Mouse (Mus musculus): ENCODE measurements at regions not wholly inside any gene's neighbourhood (a gene's known extent, or its start where the extent isn't known, plus 50 kb on each side); places are given as distances from the start of the nearest gene placed in this dataset.

DNA sequence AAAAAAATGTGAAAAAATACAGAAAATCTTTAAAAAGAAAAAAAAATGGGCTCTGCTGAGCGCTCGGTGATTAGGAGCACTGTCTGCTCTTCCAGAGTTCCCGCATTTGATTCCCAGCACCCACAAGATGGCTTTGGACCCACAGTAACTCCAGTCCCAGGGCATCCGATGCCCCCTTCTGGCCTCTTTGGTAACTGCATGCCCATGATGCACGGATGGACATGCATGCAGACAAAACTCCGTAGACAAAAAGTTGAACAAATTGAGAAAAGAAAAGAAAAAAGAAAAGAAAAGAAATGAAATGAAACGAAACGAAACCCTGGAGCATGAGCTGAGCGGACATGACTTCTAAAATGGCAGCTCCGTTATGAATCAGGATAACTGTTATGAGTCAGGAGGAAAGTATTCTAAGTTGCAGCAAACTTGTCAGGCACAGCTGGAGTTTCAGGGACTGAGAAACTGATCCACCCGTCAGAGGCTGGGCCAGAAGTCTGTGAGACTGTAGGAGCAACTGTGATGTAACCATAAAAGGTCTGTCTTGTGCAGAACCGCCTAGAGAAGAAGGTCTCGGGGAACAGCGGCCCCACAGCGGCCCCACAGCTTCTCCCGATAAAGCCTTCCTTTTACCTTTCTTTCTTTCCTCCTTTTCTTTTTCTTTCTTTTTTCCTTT lies 102.3 kb upstream of the Ubr2 start:
- H3K36me3 ChIP-seq (ENCODE audit: control insufficient read depth, insufficient read depth, low read length) = no peaks in the 10 kb centered on the region
- H3K4me1 ChIP-seq (ENCODE audit: control insufficient read depth, insufficient read depth, low read length) = no peaks in the 10 kb centered on the region
- no peak overlapping the region for H3K4me3 ChIP-seq (ENCODE audit: low read depth, low read length)
- no peak overlapping the region for H3K9ac ChIP-seq (ENCODE audit: low read depth, low read length)
- 85% methylated on average over 16 of the region's 16 CpGs for WGBS (ENCODE audit: insufficient replicate concordance)
- no peak overlapping the region for H3K4me2 ChIP-seq
- no peaks in the 10 kb centered on the region for H3K9me3 ChIP-seq (replicated peaks; ENCODE audit: control insufficient read depth, low read length)
- no peak overlapping the region for H3K27ac ChIP-seq (ENCODE audit: low read depth, low read length)
- H3K27me3 ChIP-seq (ENCODE audit: control insufficient read depth, insufficient read depth, low read length) = no peaks in the 10 kb centered on the region
- ATAC-seq (replicated peaks; ENCODE audit: insufficient number of reproducible peaks, low FRiP score, low TSS enrichment) = no peak

DNA sequence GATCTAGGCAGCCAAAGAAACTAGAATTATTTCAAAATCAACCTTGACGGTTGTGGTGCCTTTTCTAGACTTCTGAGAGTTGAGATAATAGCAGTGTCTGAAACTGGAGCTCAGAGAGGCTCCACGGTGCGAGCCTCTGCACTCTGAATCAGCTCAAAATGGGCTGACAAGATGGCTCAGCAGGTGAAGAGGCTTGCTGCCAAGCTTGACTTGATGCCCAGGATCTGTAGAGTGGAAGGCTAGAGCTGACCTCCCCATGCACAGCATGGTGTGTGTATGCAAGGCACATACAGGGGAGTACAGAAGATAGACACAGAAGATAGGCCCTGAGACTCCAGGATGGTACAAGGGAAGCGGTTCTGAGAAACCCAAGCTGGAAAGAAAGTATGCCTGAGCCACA lies 100.5 kb upstream of the Ubr2 start:
- Histone ChIP-seq H3K4me3 (ENCODE audit: low read depth, low read length) (no peak overlapping the region), H3K27me3 (ENCODE audit: control insufficient read depth, insufficient read depth, low read length) (no peaks in the 10 kb centered on the region), H3K4me1 (ENCODE audit: control insufficient read depth, insufficient read depth, low read length) (no peaks in the 10 kb centered on the region), H3K36me3 (ENCODE audit: control insufficient read depth, insufficient read depth, low read length) (no peaks in the 10 kb centered on the region), H3K4me2 (no peak overlapping the region), H3K9ac (ENCODE audit: low read depth, low read length) (no peak overlapping the region), H3K27ac (ENCODE audit: low read depth, low read length) (no peak overlapping the region), H3K9me3 (replicated peaks; ENCODE audit: control insufficient read depth, low read length) (no peaks in the 10 kb centered on the region)
- WGBS (ENCODE audit: insufficient replicate concordance) = 81% methylated on average over 4 of the region's 4 CpGs
- no peak for ATAC-seq (replicated peaks; ENCODE audit: insufficient number of reproducible peaks, low FRiP score, low TSS enrichment)

DNA sequence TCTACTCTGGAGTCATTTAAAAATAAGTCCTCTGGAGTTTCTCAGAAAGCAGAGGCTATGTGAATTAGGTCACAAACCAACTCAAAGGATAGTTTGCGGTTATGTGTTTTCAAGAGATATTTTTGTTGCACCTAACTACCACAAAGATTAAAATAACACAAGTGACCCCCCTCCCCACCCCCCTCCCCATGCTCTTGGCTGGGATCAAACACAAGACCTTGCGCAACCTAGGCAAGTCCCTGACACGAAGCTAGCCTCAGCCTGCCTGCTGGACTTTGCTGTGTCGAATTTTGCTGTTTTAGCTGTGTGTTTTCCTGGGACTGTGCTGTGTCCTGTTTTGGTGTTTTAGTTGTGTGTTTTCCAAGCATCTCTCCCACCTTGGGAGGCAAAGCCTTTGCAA lies 94.0 kb upstream of the Ubr2 start:
- no peak overlapping the region for H3K9ac ChIP-seq (ENCODE audit: low read depth, low read length)
- H3K9me3 ChIP-seq (replicated peaks; ENCODE audit: control insufficient read depth, low read length) = no peaks in the 10 kb centered on the region
- H3K36me3 ChIP-seq (ENCODE audit: control insufficient read depth, insufficient read depth, low read length) = no peaks in the 10 kb centered on the region
- ATAC-seq (replicated peaks; ENCODE audit: insufficient number of reproducible peaks, low FRiP score, low TSS enrichment) = no peak
- H3K4me2 ChIP-seq = no peak overlapping the region
- WGBS (ENCODE audit: insufficient replicate concordance) = 71% methylated on average over 4 of the region's 4 CpGs
- no peak overlapping the region for H3K4me3 ChIP-seq (ENCODE audit: low read depth, low read length)
- no peak overlapping the region for H3K27ac ChIP-seq (ENCODE audit: low read depth, low read length)
- H3K27me3 ChIP-seq (ENCODE audit: control insufficient read depth, insufficient read depth, low read length) = no peaks in the 10 kb centered on the region
- no peaks in the 10 kb centered on the region for H3K4me1 ChIP-seq (ENCODE audit: control insufficient read depth, insufficient read depth, low read length)

DNA sequence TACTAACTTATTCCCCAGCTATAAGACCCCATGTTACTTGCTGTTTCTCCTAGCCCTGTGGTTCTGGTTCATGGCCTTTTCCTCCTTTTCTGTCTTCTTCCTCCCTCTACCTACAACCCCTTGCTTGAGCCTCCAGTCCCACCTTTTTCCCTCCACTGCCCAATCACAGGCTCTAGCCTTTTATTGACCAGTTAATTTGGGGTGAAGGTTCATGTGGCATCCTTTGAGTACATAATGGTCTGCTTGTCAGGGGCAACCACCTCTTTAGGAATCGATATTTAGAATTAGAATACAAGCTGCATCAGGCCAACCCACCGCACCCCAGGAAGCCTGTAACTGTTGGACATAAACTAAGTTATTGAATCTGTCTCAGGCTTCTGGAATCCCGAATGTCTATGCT lies 84.8 kb upstream of the Ubr2 start:
- H3K27me3 ChIP-seq (ENCODE audit: control insufficient read depth, insufficient read depth, low read length) = no peaks in the 10 kb centered on the region
- H3K36me3 ChIP-seq (ENCODE audit: control insufficient read depth, insufficient read depth, low read length) = no peaks in the 10 kb centered on the region
- H3K4me2 ChIP-seq = no peak overlapping the region
- H3K27ac ChIP-seq (ENCODE audit: low read depth, low read length) = no peak overlapping the region
- no peak overlapping the region for H3K4me3 ChIP-seq (ENCODE audit: low read depth, low read length)
- H3K9ac ChIP-seq (ENCODE audit: low read depth, low read length) = no peak overlapping the region
- no peak for ATAC-seq (replicated peaks; ENCODE audit: insufficient number of reproducible peaks, low FRiP score, low TSS enrichment)
- H3K9me3 ChIP-seq (replicated peaks; ENCODE audit: control insufficient read depth, low read length) = no peaks in the 10 kb centered on the region
- 78% methylated on average over 3 of the region's 3 CpGs for WGBS (ENCODE audit: insufficient replicate concordance)
- H3K4me1 ChIP-seq (ENCODE audit: control insufficient read depth, insufficient read depth, low read length) = no peaks in the 10 kb centered on the region

GRCm38 (mm10) chr17:47092076-47092475 lies 81.7 kb upstream of the Ubr2 start:
- Histone ChIP-seq H3K36me3 (ENCODE audit: control insufficient read depth, insufficient read depth, low read length) (no peaks in the 10 kb centered on the region), H3K4me3 (ENCODE audit: low read depth, low read length) (no peak overlapping the region), H3K4me2 (no peak overlapping the region), H3K27ac (ENCODE audit: low read depth, low read length) (no peak overlapping the region), H3K9ac (ENCODE audit: low read depth, low read length) (no peak overlapping the region), H3K27me3 (ENCODE audit: control insufficient read depth, insufficient read depth, low read length) (no peaks in the 10 kb centered on the region), H3K4me1 (ENCODE audit: control insufficient read depth, insufficient read depth, low read length) (no peaks in the 10 kb centered on the region), H3K9me3 (replicated peaks; ENCODE audit: control insufficient read depth, low read length) (no peaks in the 10 kb centered on the region; the same call in 1 of the 2 replicates)
- ATAC-seq (replicated peaks; ENCODE audit: insufficient number of reproducible peaks, low FRiP score, low TSS enrichment) = no peak
- WGBS (ENCODE audit: insufficient replicate concordance) = 85% methylated on average over 9 of the region's 9 CpGs

DNA sequence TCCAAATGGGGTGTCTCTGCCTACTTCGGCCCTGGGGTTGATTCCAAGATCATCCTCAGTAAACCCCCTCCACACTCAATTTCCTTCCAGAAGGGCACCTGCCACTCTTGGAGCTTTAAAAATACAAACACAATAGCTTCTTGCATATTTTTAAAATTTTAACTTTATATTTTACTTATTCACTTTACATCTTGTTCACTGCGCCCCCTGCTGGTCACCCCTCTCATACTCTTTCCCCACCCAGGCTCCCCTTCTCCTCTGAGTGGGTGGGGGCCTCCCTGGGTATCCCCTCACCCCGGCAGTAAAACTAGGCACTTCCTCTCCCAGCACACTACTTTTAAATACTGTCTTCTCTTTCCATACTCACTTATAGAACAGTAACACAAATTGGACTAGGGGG lies 79.4 kb upstream of the Ubr2 start:
- H3K4me1 ChIP-seq (ENCODE audit: control insufficient read depth, insufficient read depth, low read length) = no peaks in the 10 kb centered on the region
- no peak for ATAC-seq (replicated peaks; ENCODE audit: insufficient number of reproducible peaks, low FRiP score, low TSS enrichment)

GRCm38 (mm10) chr17:47069206-47069605 lies 58.9 kb upstream of the Ubr2 start:
- H3K4me1 ChIP-seq (ENCODE audit: control insufficient read depth, insufficient read depth, low read length) = no peaks in the 10 kb centered on the region
- H3K4me3 ChIP-seq (ENCODE audit: low read depth, low read length) = no peak overlapping the region
- no peak overlapping the region for H3K27ac ChIP-seq (ENCODE audit: low read depth, low read length)
- 82% methylated on average over 2 of the region's 2 CpGs for WGBS (ENCODE audit: insufficient replicate concordance)
- no peaks in the 10 kb centered on the region; the same call in 1 of the 2 replicates for H3K9me3 ChIP-seq (replicated peaks; ENCODE audit: control insufficient read depth, low read length)
- H3K4me2 ChIP-seq = no peak overlapping the region
- no peak overlapping the region for H3K9ac ChIP-seq (ENCODE audit: low read depth, low read length)
- ATAC-seq (replicated peaks; ENCODE audit: insufficient number of reproducible peaks, low FRiP score, low TSS enrichment) = no peak
- H3K36me3 ChIP-seq (ENCODE audit: control insufficient read depth, insufficient read depth, low read length) = no peaks in the 10 kb centered on the region
- no peaks in the 10 kb centered on the region for H3K27me3 ChIP-seq (ENCODE audit: control insufficient read depth, insufficient read depth, low read length)

More for the DNA sequence above, 79.4 kb upstream of the Ubr2 start:
- no peak overlapping the region for H3K27ac ChIP-seq (ENCODE audit: low read depth, low read length)
- H3K9ac ChIP-seq (ENCODE audit: low read depth, low read length) = no peak overlapping the region
- H3K27me3 ChIP-seq (ENCODE audit: control insufficient read depth, insufficient read depth, low read length) = no peaks in the 10 kb centered on the region
- no peaks in the 10 kb centered on the region for H3K36me3 ChIP-seq (ENCODE audit: control insufficient read depth, insufficient read depth, low read length)
- 88% methylated on average over 3 of the region's 3 CpGs for WGBS (ENCODE audit: insufficient replicate concordance)
- no peak overlapping the region for H3K4me2 ChIP-seq
- no peaks in the 10 kb centered on the region; the same call in 1 of the 2 replicates for H3K9me3 ChIP-seq (replicated peaks; ENCODE audit: control insufficient read depth, low read length)
- no peak overlapping the region for H3K4me3 ChIP-seq (ENCODE audit: low read depth, low read length)

- no peak for ATAC-seq (replicated peaks; ENCODE audit: insufficient number of reproducible peaks, low FRiP score, low TSS enrichment)
- Histone ChIP-seq H3K9me3 (replicated peaks; ENCODE audit: control insufficient read depth, low read length) (no peaks in the 10 kb centered on the region; the same call in 1 of the 2 replicates), H3K9ac (ENCODE audit: low read depth, low read length) (no peak overlapping the region), H3K27ac (ENCODE audit: low read depth, low read length) (no peak overlapping the region), H3K27me3 (ENCODE audit: control insufficient read depth, insufficient read depth, low read length) (no peaks in the 10 kb centered on the region), H3K36me3 (ENCODE audit: control insufficient read depth, insufficient read depth, low read length) (no peaks in the 10 kb centered on the region), H3K4me2 (no peak overlapping the region), H3K4me3 (ENCODE audit: low read depth, low read length) (no peak overlapping the region), H3K4me1 (ENCODE audit: control insufficient read depth, insufficient read depth, low read length) (no peaks in the 10 kb centered on the region)
- WGBS (ENCODE audit: insufficient replicate concordance) = 72% methylated on average over 4 of the region's 4 CpGs
These were observed 55.0 kb upstream of the Ubr2 start for GRCm38 (mm10) chr17:47065307-47065901.

Data from heart, embryonic 11.5 days (tissue).